Mouse (Mus musculus) frontal cortex, postnatal 25 days (tissue): Measurements from ENCODE around the gene Slc26a11.
"Not testable (repeated sequence)": the region's sequence is repeated elsewhere in the genome, so short reads cannot be mapped to it uniquely, and the experiment has no call there.

Experiments used
- DNase-seq, 2 experiments: peaks; one replicate each; pipeline ENCODE4 v3.0.0; 2022; ENCODE audit warnings: low spot score in 2 of 2

The Slc26a11 gene

GRCm38 (mm10) chr11:119362769-119363533 is 7.6 kb downstream of the Slc26a11 start:
- no peak for DNase-seq

- peak; percentile 39 to 56 for DNase-seq
Measured at GRCm38 (mm10) chr11:119363534-119364145, 8.3 kb downstream of the Slc26a11 start.

DNA sequence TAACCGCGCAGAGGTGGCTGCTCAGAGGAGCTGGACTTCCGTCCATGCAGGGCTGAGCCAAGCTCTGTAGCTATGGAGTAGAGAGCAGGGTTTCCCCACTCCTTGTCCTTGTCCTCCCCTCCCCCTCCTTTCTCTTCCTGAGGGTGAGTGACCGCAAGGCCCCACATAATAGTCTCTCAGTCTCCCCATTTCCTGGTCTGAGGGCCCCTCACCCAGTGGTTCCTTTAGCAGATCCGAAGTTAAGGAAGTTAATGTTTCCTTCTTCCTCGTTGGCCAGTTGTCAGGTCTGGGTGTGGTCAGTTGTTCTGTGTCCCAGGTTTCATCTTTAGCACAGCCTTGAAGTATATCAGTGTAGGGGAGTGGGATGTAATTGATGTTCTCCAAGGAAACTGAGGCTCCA is 20.1 kb downstream of the Slc26a11 start:
- DNase-seq = no peak

GRCm38 (mm10) chr11:119377326-119377725 is 22.0 kb downstream of the Slc26a11 start:
- no peak for DNase-seq

GRCm38 (mm10) chr11:119378551-119378950 is 23.2 kb downstream of the Slc26a11 start:
- no peak for DNase-seq

DNA sequence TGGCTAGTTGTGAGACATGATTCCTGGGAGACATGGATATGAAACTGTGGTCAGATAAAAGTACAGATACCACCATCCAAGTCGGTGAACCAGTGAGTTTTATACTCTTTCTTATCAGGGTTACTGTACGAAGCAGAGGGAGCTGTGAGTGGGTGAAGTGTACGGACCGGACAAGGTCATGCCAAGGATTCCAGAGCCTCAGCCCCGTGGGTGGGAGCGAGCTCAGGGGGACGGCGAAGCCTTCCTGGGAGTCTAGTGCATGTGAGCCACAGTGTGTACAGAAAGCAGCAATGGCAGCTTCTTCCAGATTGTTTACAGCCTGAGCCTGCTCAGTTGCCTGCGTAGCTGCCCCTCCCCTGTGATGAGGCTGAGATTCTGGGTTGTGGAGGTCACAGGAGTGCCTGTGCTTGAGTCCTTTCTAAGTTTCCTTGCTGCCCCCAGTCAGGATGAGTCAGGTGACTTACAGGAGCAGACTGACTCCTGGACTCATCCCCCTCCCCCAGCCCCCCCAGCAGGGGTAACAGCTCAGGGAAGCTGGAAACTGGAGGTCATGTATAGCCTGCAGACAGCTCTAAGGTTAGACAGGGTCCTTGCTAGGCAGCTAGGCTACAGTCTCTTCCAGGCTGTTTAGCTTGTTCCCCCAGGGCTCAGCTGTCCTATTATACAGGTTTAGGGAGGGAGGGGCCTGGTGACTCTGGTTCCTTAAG is 26.4 kb downstream of the Slc26a11 start:
- no peak for DNase-seq

DNA sequence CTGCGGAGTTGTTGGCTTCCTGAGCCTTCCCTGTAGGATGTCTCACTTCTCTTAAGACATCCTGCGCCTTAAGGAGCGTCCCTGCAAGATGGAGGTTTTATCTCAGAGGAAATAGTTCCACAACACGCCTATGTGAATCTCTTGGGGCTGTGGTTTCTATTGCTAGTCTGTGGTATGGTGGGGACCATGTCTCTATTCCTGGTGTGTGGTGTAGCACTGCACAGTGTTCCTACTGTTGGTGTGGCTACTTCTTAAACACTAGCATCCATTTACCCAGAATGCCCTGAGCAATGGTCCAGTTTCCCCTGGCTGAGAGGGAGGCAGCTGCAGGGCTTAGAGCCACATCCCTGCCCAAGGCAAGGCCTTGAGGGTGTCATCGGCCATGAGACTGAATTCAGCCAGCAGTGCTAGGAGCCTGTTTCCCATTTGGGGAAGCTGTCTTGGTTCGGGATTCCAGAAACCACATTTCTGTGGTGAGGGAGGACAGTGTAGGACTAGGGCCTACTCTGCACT is 27.0 kb downstream of the Slc26a11 start:
- DNase-seq = no peak

- DNase-seq = no peak
Measured at GRCm38 (mm10) chr11:119384904-119385303, 29.5 kb downstream of the Slc26a11 start.

- DNase-seq = no peak
Measured at GRCm38 (mm10) chr11:119386306-119386705, 30.9 kb downstream of the Slc26a11 start.

DNA sequence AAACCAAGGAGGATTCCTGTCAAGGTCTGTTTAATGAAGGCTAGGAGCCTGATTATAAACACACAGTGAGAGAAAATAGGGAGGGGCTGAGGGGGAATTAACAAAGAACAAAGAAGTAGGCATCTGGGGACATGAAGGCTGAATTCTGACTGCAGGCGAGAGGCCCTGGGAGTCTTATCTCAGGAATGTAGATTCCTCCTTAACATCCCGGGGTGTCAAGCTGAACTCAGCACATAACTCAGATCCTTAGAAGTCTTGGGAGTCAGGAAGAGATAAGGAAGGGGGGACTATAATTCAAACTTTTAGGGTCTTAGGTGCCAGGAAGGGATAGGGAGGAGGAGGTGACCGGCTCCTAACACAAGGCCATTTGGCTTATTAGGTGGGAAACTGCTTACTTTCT is 31.9 kb downstream of the Slc26a11 start:
- DNase-seq = not testable (repeated sequence)

DNA sequence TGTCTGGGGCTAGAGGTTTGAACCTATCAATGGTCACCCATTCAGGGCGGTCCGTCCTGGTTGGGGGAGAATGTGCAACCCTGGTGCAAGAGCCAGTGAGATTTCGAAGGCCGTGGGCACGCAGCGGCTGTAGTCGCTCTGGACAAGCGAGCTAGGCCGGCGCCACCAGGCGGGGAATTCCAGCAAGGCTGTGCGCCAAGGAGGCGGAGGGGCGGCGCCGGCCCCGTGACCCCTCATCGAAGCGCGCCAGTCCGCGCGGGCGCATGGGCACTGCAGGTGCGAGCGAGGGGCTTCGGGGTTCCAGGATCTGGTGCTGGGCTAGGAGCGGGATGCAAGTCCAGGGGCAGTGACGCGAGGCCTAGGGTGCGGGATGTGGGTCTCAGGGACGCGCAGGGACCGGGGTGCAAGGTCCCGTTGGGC is 34.5 kb downstream of the Slc26a11 start:
- peak; percentile 9 to 33 for DNase-seq

GRCm38 (mm10) chr11:119390271-119391231 is 35.2 kb downstream of the Slc26a11 start:
- DNase-seq = peak; percentile 9 to 29

DNA sequence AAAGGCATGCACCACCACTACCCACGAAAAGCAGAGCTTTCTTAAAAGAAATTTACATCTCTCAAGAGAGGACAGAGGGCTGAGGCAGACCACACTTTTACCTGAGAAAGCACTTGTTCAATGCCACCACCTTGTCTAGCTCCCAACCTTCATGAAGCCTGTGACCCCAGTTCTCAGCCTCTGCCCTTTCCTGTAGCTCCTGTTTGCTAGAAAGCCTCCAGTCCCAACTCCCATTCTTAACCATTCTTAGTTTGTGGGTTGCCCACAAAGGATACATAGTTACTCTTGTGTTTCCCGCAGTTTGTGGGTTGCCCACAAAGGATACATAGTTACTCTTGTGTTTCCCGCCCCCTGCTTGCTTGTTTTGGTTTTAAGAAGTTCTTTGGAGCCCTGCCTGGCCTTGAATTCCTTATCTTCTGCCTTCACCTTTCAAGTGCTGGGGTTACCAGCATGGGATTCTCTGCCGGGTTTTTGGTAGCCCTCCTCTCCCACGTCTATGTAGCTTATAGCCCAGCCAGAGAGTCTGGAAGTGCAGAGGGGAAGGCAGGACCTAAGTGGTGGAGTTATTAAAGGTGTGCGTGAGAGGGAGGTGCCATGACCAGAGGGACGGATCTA is 36.1 kb downstream of the Slc26a11 start:
- DNase-seq = no peak

GRCm38 (mm10) chr11:119392001-119392614 is 36.8 kb downstream of the Slc26a11 start:
- no peak for DNase-seq

DNA sequence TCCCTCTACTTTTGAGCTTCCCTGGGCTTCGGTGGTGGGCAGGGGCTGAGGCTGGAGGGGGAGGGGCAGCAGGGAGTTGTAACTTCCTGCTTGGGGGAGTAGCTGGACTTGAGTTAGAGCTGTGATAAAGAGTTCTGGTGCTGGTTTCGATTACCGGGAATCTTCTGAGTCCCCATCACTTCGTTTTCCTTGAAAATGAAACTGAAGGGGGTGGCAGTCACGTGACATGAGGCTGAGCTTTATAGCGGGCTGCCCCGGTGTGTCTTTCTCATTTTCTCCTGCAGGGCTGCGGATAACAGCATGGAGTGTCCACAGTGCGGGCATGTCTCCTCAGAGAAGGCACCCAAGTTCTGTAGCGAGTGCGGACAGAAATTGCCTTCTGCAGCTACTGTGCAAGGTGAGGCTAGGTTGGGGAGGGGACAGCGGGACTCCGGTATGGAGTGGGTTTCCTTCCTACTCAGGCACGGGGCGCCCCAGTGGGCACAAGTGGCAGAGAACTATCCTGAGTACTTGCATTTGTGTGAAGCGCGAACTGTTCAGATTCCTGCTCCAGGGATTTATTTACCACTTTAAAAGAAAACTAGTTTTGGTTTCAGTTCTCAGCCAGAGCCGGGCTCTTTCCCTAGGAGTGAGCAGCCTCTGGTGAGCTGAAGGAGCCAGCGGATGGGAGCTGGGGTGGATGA is 37.6 kb downstream of the Slc26a11 start, which contains the start of gene Rnf213:
Gene Rnf213 (plus strand): TSS at position 301 of the 683 bp plus-strand sequence.
- peak in 1 of 2 experiments; percentile 9 for DNase-seq

- no peak for DNase-seq
Measured at GRCm38 (mm10) chr11:119393483-119393804, 38.1 kb downstream of the Slc26a11 start.

DNA sequence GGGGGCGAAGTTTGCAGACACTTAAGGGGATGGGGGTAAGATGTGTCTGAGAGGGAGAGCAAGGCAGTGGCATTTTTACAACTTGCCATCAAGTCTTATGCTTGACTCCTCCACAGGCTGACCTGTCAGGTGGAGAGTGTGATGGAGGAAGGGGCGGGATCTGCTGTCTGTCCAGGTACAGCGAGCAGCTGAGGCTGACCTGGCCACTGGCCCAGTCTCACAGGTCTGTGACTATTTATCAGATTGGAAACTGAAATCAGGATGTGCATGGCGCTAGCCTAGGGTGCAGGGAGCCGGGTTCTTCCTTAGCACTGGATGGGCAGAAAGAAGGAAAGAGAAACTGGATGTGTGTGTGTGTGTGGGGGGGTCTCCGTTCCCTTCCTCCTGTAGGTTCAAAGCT is 38.9 kb downstream of the Slc26a11 start:
- no peak for DNase-seq

- DNase-seq = no peak
Measured at GRCm38 (mm10) chr11:119395394-119395793, 40.0 kb downstream of the Slc26a11 start.

- no peak for DNase-seq
Measured at GRCm38 (mm10) chr11:119395931-119396330, 40.6 kb downstream of the Slc26a11 start.

- DNase-seq = no peak
Measured at GRCm38 (mm10) chr11:119396461-119396860, 41.1 kb downstream of the Slc26a11 start.
